Mouse (Mus musculus) heart, embryonic 14.5 days (tissue): ENCODE results near the gene Ciao2a. TPM values are rescaled to one million over a fixed set of nuclear protein-coding genes. Genes with fewer than 3 reads are reported as not detected.
A peak's percentile ranks its signal among the peaks of the same experiment; 100 is the strongest.

Experiments
- ATAC-seq: fragments of 200-750 bp; cut with Nextera tagmentation; 2 replicates; pipeline ENCODE4 v1.8.0; 2017; ENCODE audit warnings: low read depth, moderate TSS enrichment; ENCODE audit not compliant: insufficient number of reproducible peaks, insufficient read depth, low FRiP score
- H3K27ac ChIP-seq, 2 experiments: fragments of 200-500 bp in 1 of 2; fragments of 300-500 bp in 1 of 2; sonication (generic) in 1 of 2; replicated peaks in 1 of 2; 2 replicates each; pipeline ENCODE4 v1.5.1; 2012 to 2014; ENCODE audit warnings: low read depth in 2 of 2, low read length in 2 of 2, control low read depth in 1 of 2, mild to moderate bottlenecking in 1 of 2, mixed read lengths in 1 of 2; ENCODE audit not compliant: control insufficient read depth in 1 of 2, insufficient read depth in 1 of 2
- H3K27me3 ChIP-seq: fragments of 300-500 bp; sonication (generic); 2 replicates; pipeline ENCODE4 v1.6.1; 2014; ENCODE audit warnings: mild to moderate bottlenecking, low read length, control low read depth; ENCODE audit not compliant: control insufficient read depth, insufficient read depth
- H3K36me3 ChIP-seq: fragments of 300-500 bp; sonication (generic); 2 replicates; pipeline ENCODE4 v1.6.1; 2014; ENCODE audit warnings: mild to moderate bottlenecking, control low read depth, low read length, mixed read lengths; ENCODE audit not compliant: control insufficient read depth, insufficient read depth
- H3K4me1 ChIP-seq, 2 experiments: fragments of 200-500 bp in 1 of 2; fragments of 300-500 bp in 1 of 2; sonication (generic) in 1 of 2; 2 replicates each; pipeline ENCODE4 v1.6.1; 2012 to 2014; ENCODE audit warnings: low read length in 2 of 2, control low read depth in 1 of 2, mixed read lengths in 1 of 2; ENCODE audit not compliant: control insufficient read depth in 2 of 2, insufficient read depth in 2 of 2
- H3K4me2 ChIP-seq: fragments of 300-500 bp; sonication (generic); 2 replicates; pipeline ENCODE4 v1.6.1; 2014; ENCODE audit warnings: mild to moderate bottlenecking, low read length
- H3K4me3 ChIP-seq, 2 experiments: fragments of 200-500 bp in 1 of 2; fragments of 300-500 bp in 1 of 2; sonication (generic) in 1 of 2; 2 replicates each; pipeline ENCODE4 v1.5.1; 2012 to 2014; ENCODE audit warnings: low read length in 2 of 2, mild to moderate bottlenecking in 2 of 2, control low read depth in 1 of 2, low read depth in 1 of 2, moderate library complexity in 1 of 2; ENCODE audit not compliant: control insufficient read depth in 1 of 2, insufficient read depth in 1 of 2
- H3K9ac ChIP-seq: fragments of 300-500 bp; sonication (generic); 2 replicates; pipeline ENCODE4 v1.6.1; 2014; ENCODE audit warnings: mild to moderate bottlenecking, low read length
- H3K9me3 ChIP-seq: fragments of 300-500 bp; sonication (generic); 2 replicates; pipeline ENCODE4 v1.6.1; 2016; ENCODE audit warnings: low read length, control low read depth; ENCODE audit not compliant: control insufficient read depth
- WGBS: fragments of 180-500 bp; shearing (Covaris S2); extraction: QIAGEN DNeasy Blood & Tissue Kit; methylation state at CpG from one replicate; pipeline ENCODE4 v1.1.7; 2014; 5-methylcytosine and 5-hydroxymethylcytosine counted together
- polyA plus RNA-seq: library from polyadenylated mRNA; unstranded; fragments of >200 nt; fragmentation: Nextera tagmentation; extraction: Ambion mirVana; gene quantifications from 2 replicates; pipeline ENCODE4 v1.2.1, GENCODE M21; 2014

Ciao2a gene
- polyA plus RNA-seq, 1 experiment from 2014 or later: 163 TPM

DNA sequence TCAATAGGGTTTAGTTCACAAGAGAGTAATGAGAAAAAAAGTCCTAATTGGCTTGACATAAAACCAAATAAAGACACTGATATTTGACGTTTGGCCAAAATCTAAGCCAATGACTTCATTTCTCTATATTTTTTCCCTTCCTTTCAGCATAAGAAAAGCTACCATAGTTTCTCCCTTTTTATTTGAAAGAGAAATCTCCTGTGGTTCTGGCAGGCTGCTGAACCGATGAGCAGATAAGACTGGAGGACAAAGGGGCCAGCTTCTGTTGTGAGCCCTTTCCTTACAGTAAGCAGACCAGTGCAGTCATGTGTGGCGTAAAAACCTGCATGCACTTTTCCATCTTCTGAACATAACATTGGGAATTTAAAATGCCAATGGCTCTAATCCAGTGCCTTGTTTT lies 5.5 kb upstream of the Ciao2a start:
- WGBS: 72% methylated on average over 3 of the region's 3 CpGs
- H3K36me3 ChIP-seq: 0 out of 2 replicates have a peak, but pooled peaks cover 7% of the 10 kb centered on the region
- no peak overlapping the region for H3K4me3 ChIP-seq
- no peaks in the 10 kb centered on the region for H3K27me3 ChIP-seq
- peaks cover 4 to 11% of the 10 kb centered on the region in 2 experiments; a peak in 3 of 4 replicates for H3K4me1 ChIP-seq
- H3K9ac ChIP-seq: no peak overlapping the region
- ATAC-seq: no peak
- H3K9me3 ChIP-seq: no peaks in the 10 kb centered on the region
- H3K4me2 ChIP-seq: no peak overlapping the region
- no peak overlapping the region for H3K27ac ChIP-seq

DNA sequence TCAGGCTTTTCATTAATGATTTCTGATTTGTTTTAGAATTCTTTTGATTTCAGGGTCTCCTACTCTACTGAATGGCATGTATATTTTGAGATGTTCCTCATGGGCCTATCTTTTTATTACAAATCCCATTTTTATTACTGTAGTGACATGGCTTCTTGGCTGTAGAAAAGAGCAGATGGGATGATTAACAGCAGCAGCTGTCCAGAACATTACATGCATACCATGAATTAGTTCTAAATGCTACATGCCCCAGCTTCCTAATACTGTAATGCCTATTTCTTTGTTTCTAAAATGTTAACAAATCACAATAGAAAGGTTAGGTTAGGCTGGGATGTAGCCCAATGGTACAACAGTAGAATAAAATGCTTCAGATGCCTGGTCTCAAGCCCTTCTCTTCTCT lies 5.0 kb upstream of the Ciao2a start:
- ATAC-seq: no peak
- peaks cover 4 to 11% of the 10 kb centered on the region in 2 experiments; a peak in 3 of 4 replicates for H3K4me1 ChIP-seq
- no peak overlapping the region for H3K4me2 ChIP-seq
- H3K9me3 ChIP-seq: no peaks in the 10 kb centered on the region
- H3K27ac ChIP-seq: no peak overlapping the region
- no peak overlapping the region for H3K4me3 ChIP-seq
- no peak overlapping the region for H3K9ac ChIP-seq
- H3K36me3 ChIP-seq: 0 out of 2 replicates have a peak, but pooled peaks cover 4% of the 10 kb centered on the region
- no peaks in the 10 kb centered on the region for H3K27me3 ChIP-seq

DNA sequence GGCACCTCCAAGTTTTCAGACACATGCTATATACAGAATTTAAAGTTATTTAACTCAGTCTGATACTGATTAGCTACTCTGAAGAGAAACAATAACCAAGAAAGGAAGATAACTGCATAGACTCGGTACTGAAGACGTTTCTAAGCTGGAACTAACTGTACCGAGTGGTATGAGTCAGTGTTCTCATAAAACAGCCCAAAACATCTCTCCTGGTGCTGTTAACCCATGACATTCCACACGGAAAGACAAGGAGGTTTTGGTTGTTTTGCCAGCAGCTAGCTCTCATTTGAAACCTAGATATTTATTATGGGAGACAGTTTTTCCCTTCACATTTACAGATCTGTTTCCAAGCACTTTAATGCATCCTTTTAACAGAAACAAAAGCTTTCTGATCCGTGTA lies 2.8 kb upstream of the Ciao2a start:
- Histone ChIP-seq H3K27ac (peak overlapping the region in 1 of 2 experiments; percentile 87; a peak in 1 of 4 replicates), H3K4me2 (peak overlapping the region; percentile 85), H3K9ac (peak overlapping the region; percentile 87), H3K36me3 (0 out of 2 replicates have a peak, but pooled peaks cover 4% of the 10 kb centered on the region), H3K4me1 (peaks cover 4 to 22% of the 10 kb centered on the region in 2 experiments; a peak in 3 of 4 replicates), H3K4me3 (peak overlapping the region; percentile 74 to 77; a peak in 3 of 4 replicates), H3K27me3 (no peaks in the 10 kb centered on the region), H3K9me3 (no peaks in the 10 kb centered on the region)
- ATAC-seq: no peak
- WGBS: 8% methylated on average over 5 of the region's 5 CpGs

DNA sequence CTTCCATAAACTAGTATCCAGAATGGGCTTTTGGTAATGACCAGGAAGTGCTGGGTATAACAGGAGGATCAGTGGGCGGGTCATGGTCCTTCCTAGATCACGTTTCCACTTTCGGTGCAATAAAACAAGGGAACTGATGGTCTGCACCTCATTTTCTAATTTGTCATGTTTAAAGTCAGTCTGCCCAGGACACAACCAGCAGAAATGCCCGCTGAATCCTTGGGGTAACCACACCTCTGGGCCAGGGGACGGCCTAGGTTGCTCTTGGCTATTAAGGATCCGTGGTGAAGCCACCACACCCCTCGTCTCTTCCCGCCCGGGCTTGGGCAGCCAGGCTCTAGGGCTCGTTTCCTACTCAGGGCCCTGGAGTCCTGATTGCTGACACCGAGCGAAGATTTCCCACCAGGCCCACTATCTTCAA lies 2.3 kb upstream of the Ciao2a start:
- WGBS: 1% methylated on average over 12 of the region's 12 CpGs
- Histone ChIP-seq H3K9me3 (no peaks in the 10 kb centered on the region), H3K9ac (peak overlapping the region; percentile 87), H3K4me1 (peaks cover 4 to 22% of the 10 kb centered on the region in 2 experiments; a peak in 3 of 4 replicates), H3K27me3 (no peaks in the 10 kb centered on the region), H3K27ac (peak overlapping the region; percentile 73 to 87), H3K4me3 (peak overlapping the region; percentile 74 to 77), H3K36me3 (0 out of 2 replicates have a peak, but pooled peaks cover 4% of the 10 kb centered on the region), H3K4me2 (peak overlapping the region; percentile 85)
- ATAC-seq: no peak

DNA sequence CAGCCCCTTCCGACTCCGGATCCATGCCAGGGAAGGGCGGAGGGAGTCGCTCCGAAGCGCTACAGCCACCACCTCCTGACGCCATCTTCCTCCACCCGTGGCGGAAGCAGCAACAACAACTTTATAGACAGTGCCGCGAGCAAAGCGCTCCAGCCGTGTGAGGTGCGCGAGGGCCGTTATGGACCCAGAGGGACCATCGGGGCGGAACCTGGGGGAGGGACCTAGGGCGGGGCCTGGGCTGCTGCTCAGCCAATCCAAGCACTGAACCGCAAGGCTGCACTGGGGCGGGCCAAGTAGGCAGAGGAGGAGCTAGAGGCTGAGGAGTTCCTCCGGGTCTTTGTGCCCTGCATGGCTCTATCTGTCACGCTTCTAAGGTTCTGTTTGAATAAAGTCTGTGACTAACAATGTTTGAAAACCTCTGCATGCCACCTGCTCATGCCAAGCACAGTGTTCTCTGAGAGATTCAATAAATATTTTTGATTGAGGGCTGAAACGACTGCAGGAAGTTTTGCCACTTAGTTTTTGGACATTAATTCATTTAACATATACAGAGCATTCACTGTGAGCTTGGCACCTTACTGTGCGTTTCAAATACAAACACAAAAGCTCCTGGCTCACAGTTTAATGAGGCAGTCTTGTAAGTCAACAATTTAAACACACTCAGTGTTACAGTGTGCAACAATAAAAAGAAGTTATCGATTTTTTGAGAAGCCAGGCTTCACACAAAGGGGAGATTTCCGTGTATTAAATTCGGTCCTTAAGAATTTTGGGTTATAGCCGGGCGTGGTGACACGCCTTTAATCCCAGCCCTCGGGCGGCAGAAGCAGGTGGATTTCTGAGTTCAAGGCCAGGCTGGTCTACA lies 1.5 kb upstream of the Ciao2a start:
- peak; percentile 96 for ATAC-seq
- Histone ChIP-seq H3K27me3 (no peaks in the 10 kb centered on the region), H3K9me3 (no peaks in the 10 kb centered on the region), H3K4me3 (peak overlapping the region; percentile 74 to 77), H3K27ac (peak overlapping the region; percentile 73 to 87), H3K36me3 (0 out of 2 replicates have a peak, but pooled peaks cover 6% of the 10 kb centered on the region), H3K4me2 (peak overlapping the region; percentile 85), H3K9ac (peak overlapping the region; percentile 87), H3K4me1 (peaks cover 4 to 22% of the 10 kb centered on the region in 2 experiments; a peak in 3 of 4 replicates)
- 18% methylated on average over 33 of the region's 33 CpGs for WGBS

DNA sequence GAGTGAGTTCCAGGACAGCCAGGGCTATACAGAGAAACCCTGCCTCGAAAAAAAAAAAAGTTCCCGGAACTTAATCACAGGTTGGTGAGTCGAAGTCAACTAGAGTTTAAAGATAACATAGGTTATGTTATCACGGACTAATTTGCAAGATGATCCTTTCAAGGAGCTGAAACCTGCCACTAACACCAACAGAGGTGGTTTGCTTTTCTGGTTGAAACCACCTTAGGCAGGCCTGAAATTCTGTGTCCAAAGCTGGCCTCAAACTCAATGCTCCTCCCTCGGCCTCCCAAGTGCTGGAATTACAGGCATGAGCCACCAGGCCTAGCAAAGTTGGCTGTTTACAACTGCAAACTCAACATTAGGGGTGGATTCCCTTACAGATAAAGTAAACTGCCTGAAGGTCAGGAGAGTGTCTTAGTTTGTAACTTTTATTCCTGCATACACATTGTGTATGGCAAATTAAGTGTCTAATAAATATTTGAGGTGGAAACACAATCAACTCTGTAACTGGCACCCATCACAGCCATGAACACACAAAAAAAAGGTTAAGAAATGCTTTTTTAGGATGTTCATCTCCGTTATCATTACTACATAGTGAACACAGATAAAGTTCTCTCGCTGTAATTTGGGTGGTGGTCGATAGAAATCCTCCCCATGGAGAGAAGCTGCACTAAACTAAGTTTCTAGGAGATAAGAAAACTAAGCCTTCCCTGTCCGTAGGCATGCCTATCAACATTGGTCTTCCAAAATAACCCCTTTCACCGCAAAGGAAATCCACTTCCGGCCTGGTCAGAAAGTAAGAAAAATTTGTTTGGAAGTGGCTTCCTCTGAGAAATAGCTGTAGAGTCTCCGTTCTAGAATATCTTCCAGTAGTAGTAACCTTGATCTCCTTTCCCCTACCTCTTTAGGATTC lies 612 bp upstream of the Ciao2a start:
- Histone ChIP-seq H3K4me1 (peaks cover 4 to 22% of the 10 kb centered on the region in 2 experiments; a peak in 3 of 4 replicates), H3K9me3 (no peaks in the 10 kb centered on the region), H3K27me3 (no peaks in the 10 kb centered on the region), H3K27ac (peak overlapping the region; percentile 66 to 87), H3K9ac (peak overlapping the region; percentile 78), H3K4me3 (peak overlapping the region; percentile 69 to 93), H3K36me3 (peaks cover 10% of the 10 kb centered on the region; the same call in 1 of the 2 replicates), H3K4me2 (peak overlapping the region; percentile 75)
- WGBS: 41% methylated on average over 12 of the region's 12 CpGs
- no peak for ATAC-seq

DNA sequence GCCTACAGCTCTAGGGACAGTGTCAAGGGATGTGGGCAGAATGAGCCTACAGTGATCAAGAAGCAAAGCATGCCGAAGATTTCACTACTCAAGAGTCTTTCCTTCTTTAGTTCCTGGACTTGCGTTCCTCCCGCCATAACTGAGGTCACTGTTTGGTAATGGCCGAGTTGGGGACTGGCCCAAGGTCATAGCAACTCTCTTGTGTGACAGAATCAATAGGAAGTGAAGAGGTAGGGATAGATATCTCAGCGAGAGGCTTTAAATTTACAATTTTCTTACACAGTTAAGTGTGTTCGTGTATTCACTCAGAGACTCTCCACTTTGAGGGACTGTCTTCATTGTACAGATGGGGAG lies 759 bp downstream of the Ciao2a start:
- peak overlapping the region; percentile 78 for H3K9ac ChIP-seq
- no peaks in the 10 kb centered on the region for H3K27me3 ChIP-seq
- no peak for ATAC-seq
- 39% methylated on average over 6 of the region's 6 CpGs for WGBS
- peak overlapping the region; percentile 75 for H3K4me2 ChIP-seq
- peaks cover 4 to 22% of the 10 kb centered on the region in 2 experiments; a peak in 3 of 4 replicates for H3K4me1 ChIP-seq
- peaks cover 9% of the 10 kb centered on the region; the same call in 1 of the 2 replicates for H3K36me3 ChIP-seq
- peak overlapping the region; percentile 69 to 93 for H3K4me3 ChIP-seq
- H3K27ac ChIP-seq: peak overlapping the region; percentile 77 to 87
- H3K9me3 ChIP-seq: no peaks in the 10 kb centered on the region
